Mouse (Mus musculus) mouse embryonic stem cell (cell line): Measurements from ENCODE around the gene C530025M09Rik.

Source experiments
- in situ Hi-C, 2 experiments: fragments of 300-500 bp; cut with MboI; formaldehyde crosslinking; loops; 1 replicate in 1 of 2; 3 replicates in 1 of 2; pipeline ENCODE4 v1.14.3; 2019 to 2020; ENCODE audit warnings: low sequenced_read_pairs in 2 of 2, low pct_unique_long_range_greater_than_20kb in 1 of 2, mixed read lengths in 1 of 2; ENCODE audit not compliant: unreplicated experiment in 1 of 2

Gene C530025M09Rik

GRCm38 (mm10) chr2:149818395-149818794 is 12.6 kb downstream of the C530025M09Rik start:
- in situ Hi-C loops, result no loop called here

- in situ Hi-C loops, result no loop called here
Observed at GRCm38 (mm10) chr2:149812899-149813298, 18.1 kb downstream of the C530025M09Rik start.

GRCm38 (mm10) chr2:149805256-149805655 is 25.8 kb downstream of the C530025M09Rik start:
- in situ Hi-C loops, result no loop called here

- in situ Hi-C loops, result no loop called here
Observed at GRCm38 (mm10) chr2:149804599-149805140, 26.3 kb downstream of the C530025M09Rik start.

GRCm38 (mm10) chr2:149798613-149799012 is 32.4 kb downstream of the C530025M09Rik start:
- in situ Hi-C loops, result no loop called here
